Mouse (Mus musculus) cerebellum, adult 2 months (tissue): Measurements from ENCODE around the gene Cyb5rl.

Experiments
- CTCF ChIP-seq: fragments of 200-500 bp; IDR thresholded peaks from 2 replicates; pipeline ENCODE4 v1.5.1; 2011; ENCODE audit warnings: low read depth, mild to moderate bottlenecking, control low read depth, low read length, moderate library complexity, borderline replicate concordance; ENCODE audit not compliant: insufficient read depth
- POLR2A ChIP-seq: fragments of 200-500 bp; IDR thresholded peaks from 2 replicates; pipeline ENCODE4 v1.6.1; 2011; ENCODE audit warnings: low read length, control low read depth, borderline replicate concordance; ENCODE audit not compliant: insufficient read depth

- no peak for TF ChIP-seq CTCF
- no peak for TF ChIP-seq POLR2A
These were observed 29.3 kb downstream of the Cyb5rl start for GRCm38 (mm10) chr4:107096043-107096442.
